Mouse (Mus musculus): ENCODE measurements at regions not wholly inside any gene's neighbourhood (a gene's known extent, or its start where the extent isn't known, plus 50 kb on each side); places are given as distances from the start of the nearest gene placed in this dataset.

- no peak for DNase-seq (ENCODE audit: low read depth, low spot score)
These were observed 105.8 kb upstream of the 4933415F23Rik start for GRCm38 (mm10) chr1:23207843-23208242.

GRCm38 (mm10) chr1:23207024-23207423 lies 105.0 kb upstream of the 4933415F23Rik start:
- DNase-seq (ENCODE audit: low read depth, low spot score) = no peak

DNA sequence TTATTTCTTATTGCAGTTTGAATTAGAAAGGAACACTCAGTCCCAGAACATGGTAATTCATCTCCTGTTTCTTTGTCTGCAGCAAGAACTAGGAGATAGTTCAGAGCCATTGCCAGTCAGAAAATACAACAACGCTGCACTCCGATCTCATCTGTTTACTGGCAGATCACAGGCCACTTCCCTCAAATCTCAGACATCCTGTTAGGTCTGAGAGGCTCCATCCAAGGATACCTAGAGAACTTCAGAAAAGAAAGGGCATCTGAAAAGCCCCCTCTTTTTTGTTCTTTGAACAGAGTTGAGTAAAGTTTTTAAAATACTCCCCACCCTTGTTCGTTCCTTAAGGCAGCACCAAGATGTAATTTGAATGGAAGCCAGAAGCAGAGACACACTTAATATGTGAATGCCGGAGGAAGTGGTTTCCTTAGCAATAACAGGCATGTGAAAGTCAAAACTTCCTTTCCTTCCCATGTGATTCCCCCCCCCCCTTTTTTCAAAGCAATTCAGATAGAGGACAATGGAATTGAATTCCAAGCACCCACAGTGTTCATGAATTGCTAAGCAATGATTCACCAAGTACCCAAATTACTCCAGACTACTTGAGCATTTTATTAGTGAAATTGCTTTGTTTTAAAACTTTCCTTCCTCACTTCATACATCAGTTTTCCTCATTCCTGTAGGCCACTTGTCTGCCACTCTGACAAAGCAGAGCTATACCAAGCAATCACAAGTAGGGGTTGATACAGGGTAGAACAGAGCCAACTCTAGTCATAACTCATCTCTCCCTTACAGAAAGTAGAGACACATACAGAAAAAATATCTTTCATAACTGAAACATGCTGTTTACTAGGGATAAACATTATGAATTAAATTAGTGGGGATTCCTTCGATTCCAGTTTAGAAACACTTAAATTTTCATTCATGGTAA lies 100.7 kb upstream of the 4933415F23Rik start:
- peak; percentile 4 for DNase-seq (ENCODE audit: low read depth, low spot score)

DNA sequence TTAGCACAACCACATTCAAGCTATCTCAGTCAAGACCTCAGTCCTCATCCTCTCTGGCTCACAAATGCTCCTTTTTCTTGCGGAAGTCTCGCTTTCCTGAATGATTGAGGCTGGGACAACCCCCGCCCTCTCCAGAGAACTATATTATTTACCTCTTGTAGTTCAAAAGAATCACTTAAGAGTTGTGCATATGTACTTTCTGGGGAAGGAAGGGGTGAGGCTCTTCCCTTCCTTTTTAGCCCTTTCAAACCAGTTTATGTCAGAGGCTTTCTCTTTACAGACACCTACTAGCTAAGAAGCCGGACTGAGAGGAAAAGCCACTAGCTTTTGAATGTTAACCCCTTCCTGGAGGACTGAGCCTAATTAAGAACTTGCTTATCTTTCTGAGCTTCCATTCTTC lies 98.4 kb upstream of the 4933415F23Rik start:
- no peak for DNase-seq (ENCODE audit: low read depth, low spot score)

DNA sequence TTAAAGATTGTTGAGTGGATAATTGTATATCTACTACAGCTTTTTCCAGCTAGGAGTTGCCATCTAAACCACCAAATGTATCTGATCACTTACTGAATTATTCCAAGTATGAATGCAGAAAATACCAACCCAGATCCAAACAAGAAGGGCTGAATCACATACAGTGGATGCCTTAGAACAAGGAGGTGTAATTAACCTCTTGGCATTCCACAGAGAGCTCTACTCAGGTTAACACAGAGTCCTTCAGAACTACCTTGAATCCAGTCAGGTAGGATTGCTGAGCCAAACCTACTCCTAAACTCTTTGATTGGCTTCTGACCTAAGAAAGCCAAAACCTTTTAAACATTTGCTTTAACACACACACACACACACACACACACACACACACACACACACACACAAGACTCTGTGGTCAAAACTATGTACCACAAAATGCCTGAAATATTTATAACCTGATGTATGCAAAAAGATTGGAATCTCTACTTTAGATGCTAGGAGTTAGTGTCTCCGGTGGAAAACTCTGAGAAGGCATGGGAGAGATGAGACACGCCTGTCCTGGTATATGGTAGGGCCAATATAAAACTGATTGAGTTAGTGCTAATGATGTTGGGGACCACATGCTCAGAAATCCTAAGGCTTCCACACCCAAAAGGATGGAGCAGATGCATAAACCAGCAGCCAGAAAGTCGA lies 88.4 kb upstream of the 4933415F23Rik start:
- no peak for DNase-seq (ENCODE audit: low read depth, low spot score)

DNA sequence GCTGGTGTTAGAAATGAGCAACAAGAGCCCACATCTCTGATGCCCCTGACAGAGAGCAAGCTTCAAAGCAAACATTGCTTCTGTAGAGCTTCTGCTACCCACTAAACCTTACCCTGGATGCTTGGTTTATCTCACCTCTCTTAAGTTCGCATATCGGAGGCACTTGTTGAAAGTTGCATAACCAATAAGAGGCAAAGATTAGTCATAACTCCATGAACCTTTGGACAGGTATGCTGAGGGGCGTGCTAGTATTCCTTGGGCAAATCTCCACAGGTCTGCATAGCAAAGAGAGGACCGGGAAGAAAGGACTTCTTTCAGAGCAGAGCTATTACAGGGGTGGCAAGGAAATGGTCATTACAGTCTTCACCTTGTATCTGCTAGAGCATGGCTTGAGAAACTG lies 87.7 kb upstream of the 4933415F23Rik start:
- no peak for DNase-seq (ENCODE audit: low read depth, low spot score)

- no peak for DNase-seq (ENCODE audit: low read depth, low spot score)
These were observed 86.2 kb upstream of the 4933415F23Rik start for GRCm38 (mm10) chr1:23188216-23188615.

DNA sequence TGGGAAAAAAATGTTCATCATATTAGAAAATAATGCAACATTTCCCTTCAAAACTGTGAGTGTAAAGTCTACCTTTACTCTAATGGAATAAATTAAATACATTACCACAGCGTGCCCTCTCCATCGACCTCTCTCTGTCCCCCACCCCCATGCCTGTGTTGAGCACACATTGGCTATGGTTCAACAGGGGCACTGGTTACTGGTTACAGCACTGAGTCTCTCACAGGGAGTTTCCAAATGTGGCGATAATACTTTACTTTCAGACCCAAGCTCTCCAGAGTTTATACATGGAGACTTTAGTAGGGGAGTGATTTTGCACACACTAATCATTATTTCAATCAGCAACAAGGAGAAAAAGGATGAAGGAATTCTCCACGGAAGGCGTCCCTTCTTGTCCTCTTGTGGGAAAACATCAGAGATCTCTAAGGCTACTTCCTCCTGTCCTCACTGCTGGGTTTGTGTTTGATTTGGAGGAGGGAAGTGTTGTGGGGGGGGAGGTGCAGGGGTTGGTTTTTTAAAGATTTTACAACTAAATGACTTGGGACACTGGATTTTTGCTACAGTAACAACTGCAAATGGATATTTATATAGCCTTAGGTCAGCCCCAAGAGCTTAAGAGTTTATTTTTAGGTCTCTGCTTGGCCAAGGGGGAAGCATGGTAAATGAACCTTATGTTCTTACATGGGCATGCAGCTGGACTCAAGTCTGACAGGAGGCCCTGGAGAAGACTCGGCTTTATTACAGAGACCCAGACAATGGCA lies 85.6 kb upstream of the 4933415F23Rik start:
- peak; percentile 7 for DNase-seq (ENCODE audit: low read depth, low spot score)

- DNase-seq (ENCODE audit: low read depth, low spot score) = no peak
These were observed 82.7 kb upstream of the 4933415F23Rik start for GRCm38 (mm10) chr1:23184728-23185127.

DNA sequence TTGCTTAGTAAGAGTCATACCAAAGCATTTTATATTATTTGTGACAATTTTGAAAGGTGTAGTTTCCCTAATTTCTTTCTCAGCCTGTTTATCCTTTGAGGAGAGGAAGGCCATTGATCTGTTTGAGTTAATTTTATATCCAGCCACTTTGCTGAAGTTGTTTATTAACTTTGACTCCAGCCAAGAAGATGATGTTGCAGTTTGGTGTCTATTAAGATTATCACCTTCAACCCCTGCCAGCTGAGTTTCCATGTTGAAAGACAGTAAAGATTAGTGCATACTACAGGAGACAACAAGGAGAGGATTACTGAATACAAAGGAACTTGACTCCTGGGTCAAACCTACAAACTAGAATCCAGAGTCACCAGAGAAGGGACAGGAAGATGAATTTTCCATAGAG lies 80.5 kb upstream of the 4933415F23Rik start:
- DNase-seq (ENCODE audit: low read depth, low spot score) = no peak

DNA sequence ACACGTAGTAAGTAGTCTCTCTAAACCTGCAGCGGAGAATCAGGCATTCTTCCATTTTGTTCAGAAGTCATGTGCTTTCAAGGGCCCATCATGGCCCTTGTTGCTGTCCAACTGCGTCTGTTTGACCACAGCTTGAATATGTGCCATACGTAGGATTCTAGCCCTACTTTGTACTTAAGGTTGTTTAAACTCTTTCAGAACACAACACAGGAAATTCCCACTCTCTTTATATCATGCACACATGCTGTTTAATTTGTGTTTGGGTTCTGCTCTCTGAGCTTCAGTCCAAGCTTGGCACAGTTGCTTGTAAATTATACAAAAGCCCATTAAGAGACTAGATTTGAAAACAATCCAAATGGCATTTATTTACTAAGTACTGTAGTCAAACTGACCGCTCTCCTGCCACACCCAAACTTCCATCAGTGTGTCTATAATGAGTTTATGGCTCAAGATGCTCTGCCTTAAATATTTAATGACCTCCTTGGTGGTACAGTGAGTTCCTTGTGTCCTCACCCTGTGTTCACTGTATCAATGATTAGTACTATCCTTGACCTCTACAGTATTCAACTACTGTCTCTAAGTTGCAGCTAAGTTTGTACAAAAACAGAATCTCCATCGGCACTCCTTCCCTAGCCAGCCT lies 76.4 kb upstream of the 4933415F23Rik start:
- no peak for DNase-seq (ENCODE audit: low read depth, low spot score)

GRCm38 (mm10) chr1:23174022-23174421 lies 72.0 kb upstream of the 4933415F23Rik start:
- DNase-seq (ENCODE audit: low read depth, low spot score) = no peak

- DNase-seq (ENCODE audit: low read depth, low spot score) = no peak
These were observed 71.2 kb upstream of the 4933415F23Rik start for GRCm38 (mm10) chr1:23173054-23173802.

DNA sequence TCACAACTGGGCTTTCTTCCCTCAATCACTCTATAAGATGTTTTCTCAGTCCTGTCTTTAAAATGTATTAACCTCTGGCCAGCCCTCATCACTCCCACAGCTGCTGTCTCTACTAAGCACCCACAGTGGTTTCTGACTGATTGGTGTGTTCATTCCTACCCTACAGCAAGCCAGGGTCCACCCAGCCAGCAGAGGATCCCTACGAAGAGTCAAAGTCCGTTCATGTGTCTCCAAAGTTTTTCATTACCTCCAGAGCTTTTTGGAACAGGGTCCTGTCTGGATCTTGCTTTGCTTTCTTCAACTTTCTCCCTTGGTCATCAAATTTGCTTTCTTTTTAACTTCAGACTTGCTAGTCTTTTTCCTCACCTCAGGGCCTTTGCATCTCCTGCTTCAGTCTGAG lies 69.3 kb upstream of the 4933415F23Rik start:
- DNase-seq (ENCODE audit: low read depth, low spot score) = no peak

GRCm38 (mm10) chr1:23170711-23171110 lies 68.7 kb upstream of the 4933415F23Rik start:
- DNase-seq (ENCODE audit: low read depth, low spot score) = no peak

- no peak for DNase-seq (ENCODE audit: low read depth, low spot score)
These were observed 66.5 kb upstream of the 4933415F23Rik start for GRCm38 (mm10) chr1:23168504-23168903.

GRCm38 (mm10) chr1:23163371-23163935 lies 61.4 kb upstream of the 4933415F23Rik start:
- DNase-seq (ENCODE audit: low read depth, low spot score) = no peak

- DNase-seq (ENCODE audit: low read depth, low spot score) = no peak
These were observed 60.7 kb upstream of the 4933415F23Rik start for GRCm38 (mm10) chr1:23162766-23163165.
